In the genomic region with DNA sequence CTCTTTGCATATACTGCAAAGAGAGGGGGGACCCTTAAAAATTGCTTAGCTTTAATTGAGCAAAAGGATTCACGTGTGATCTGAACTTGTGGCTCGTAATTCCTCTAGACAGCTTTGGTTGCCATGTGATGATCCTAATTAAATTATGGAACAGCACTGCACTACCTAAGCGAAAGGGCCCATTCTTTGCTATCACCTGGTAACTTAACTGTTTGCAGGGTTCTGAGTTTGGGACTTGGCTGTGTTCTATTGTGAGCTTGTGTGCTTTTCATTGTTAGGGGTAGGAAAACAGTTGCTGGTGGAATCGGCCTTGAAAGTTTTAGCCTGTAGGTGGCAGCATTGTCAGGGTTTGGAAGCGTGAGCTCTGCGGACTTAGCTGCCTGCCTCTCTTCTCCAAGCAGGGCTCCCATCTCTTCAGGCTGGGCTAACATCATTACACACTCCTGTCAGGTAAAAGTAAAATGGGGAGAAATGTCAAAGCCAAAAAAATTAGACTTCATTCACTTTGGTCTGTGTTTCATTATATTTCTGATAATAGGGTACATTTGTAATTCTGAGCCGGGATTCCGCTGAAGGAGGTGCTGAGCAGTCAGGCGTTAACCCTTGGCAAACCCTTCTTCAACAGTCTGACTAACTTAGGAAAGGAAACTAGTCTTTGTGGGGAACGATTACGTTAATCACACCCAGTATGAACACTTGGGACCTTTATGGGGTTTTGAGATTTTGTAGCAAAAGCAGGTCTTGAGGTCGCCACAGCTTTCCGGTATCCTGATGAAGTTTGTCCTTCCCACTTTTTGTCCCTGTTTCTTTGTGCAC, we compare ENCODE assay signal across 8 mouse cellular contexts.
DNase-seq lines count a peak whose midpoint lies in the region; ATAC-seq and TF ChIP-seq lines count a peak whose summit lies in the region.

No protein-coding gene starts in this region.

- WGBS in heart, embryonic 11.5 days (ENCODE audit: insufficient replicate concordance): 43% methylated on average over 13 of the region's 13 CpGs
- 35% methylated on average over 13 of the region's 13 CpGs for WGBS in midbrain, embryonic 15.5 days

- no peaks in the 10 kb centered on the region for H3K9me3 ChIP-seq in heart, embryonic 11.5 days (replicated peaks; ENCODE audit: control insufficient read depth, low read length)
- no peaks in the 10 kb centered on the region for H3K9me3 ChIP-seq in midbrain, embryonic 15.5 days

- peak; percentile 47 to 82 for DNase-seq in heart, adult 18-20 months
- DNase-seq in gastrocnemius, postnatal 10 days: peak; percentile 67
- DNase-seq in kidney, adult 11 months: peak; percentile 48
- DNase-seq in left cerebral cortex, postnatal 25 days (ENCODE audit: low spot score in 2 of 2): peak; percentile 82 to 87

- no peaks in the 10 kb centered on the region for H3K4me1 ChIP-seq in heart, embryonic 11.5 days (ENCODE audit: control insufficient read depth, insufficient read depth, low read length)
- H3K4me1 ChIP-seq in midbrain, embryonic 15.5 days: no peaks in the 10 kb centered on the region
- no peaks in the 10 kb centered on the region for H3K4me1 ChIP-seq in testis, adult 2 months (ENCODE audit: control insufficient read depth, insufficient read depth, low read length)

- H3K4me2 ChIP-seq in heart, embryonic 11.5 days: no peak overlapping the region
- H3K4me2 ChIP-seq in midbrain, embryonic 15.5 days: peak overlapping the region; percentile 18; the same call in 1 of the 2 replicates

- intact Hi-C loops in left cerebral cortex, postnatal 25 days (cut with DNase I): loop anchor here (5.0 to 10.0 kb wide), 5 partner anchors 232 to 1221 kb away; no protein-coding TSS in a partner anchor

- H3K27me3 ChIP-seq in heart, embryonic 11.5 days (ENCODE audit: control insufficient read depth, insufficient read depth, low read length): no peaks in the 10 kb centered on the region
- no peaks in the 10 kb centered on the region for H3K27me3 ChIP-seq in midbrain, embryonic 15.5 days (replicated peaks)
- H3K27me3 ChIP-seq in testis, adult 2 months (ENCODE audit: control insufficient read depth, insufficient read depth, low read length): no peaks in the 10 kb centered on the region

- TF ChIP-seq POLR2A in testis, adult 2 months (IDR thresholded peaks at IDR 0.05; ENCODE audit: control insufficient read depth, low read depth, low read length): no peak

- no peak for ATAC-seq in heart, embryonic 11.5 days (replicated peaks; ENCODE audit: insufficient number of reproducible peaks, low FRiP score, low TSS enrichment)
- peak; percentile 91 for ATAC-seq in common myeloid progenitor, adult 5-6 weeks (replicated peaks; ENCODE audit: low read depth, poor library complexity, severe bottlenecking)
- ATAC-seq in midbrain, embryonic 15.5 days (replicated peaks): peak; percentile 96

- TF ChIP-seq CTCF in testis, adult 2 months (IDR thresholded peaks at IDR 0.05; ENCODE audit: control insufficient read depth, insufficient read depth, insufficient replicate concordance, low read depth, low read length): peak; percentile 65; the same call in 1 of the 2 replicates

- H3K36me3 ChIP-seq in heart, embryonic 11.5 days (ENCODE audit: control insufficient read depth, insufficient read depth, low read length): no peaks in the 10 kb centered on the region
- H3K36me3 ChIP-seq in midbrain, embryonic 15.5 days (replicated peaks): no peaks in the 10 kb centered on the region
- no peaks in the 10 kb centered on the region for H3K36me3 ChIP-seq in testis, adult 2 months (ENCODE audit: control insufficient read depth, insufficient read depth, low read length)

- no peak overlapping the region for H3K4me3 ChIP-seq in heart, embryonic 11.5 days (ENCODE audit: low read depth, low read length)
- no peak overlapping the region for H3K4me3 ChIP-seq in midbrain, embryonic 15.5 days
- H3K4me3 ChIP-seq in testis, adult 2 months (ENCODE audit: control insufficient read depth, low read depth, low read length): no peak overlapping the region

- H3K27ac ChIP-seq in heart, embryonic 11.5 days (ENCODE audit: low read depth, low read length): no peak overlapping the region
- no peak overlapping the region for H3K27ac ChIP-seq in midbrain, embryonic 15.5 days
- H3K27ac ChIP-seq in testis, adult 2 months (ENCODE audit: control insufficient read depth, insufficient read depth, low read depth, low read length): no peak overlapping the region

- H3K9ac ChIP-seq in heart, embryonic 11.5 days (ENCODE audit: low read depth, low read length): no peak overlapping the region
- no peak overlapping the region for H3K9ac ChIP-seq in midbrain, embryonic 15.5 days
